Mouse (Mus musculus): ENCODE data around the gene Spint2. TPM values are rescaled to one million over a fixed set of nuclear protein-coding genes. Genes with fewer than 3 reads are reported as not detected.

The Spint2 gene
- total RNA-seq, 2 experiments from 2014 or later = 2.6 to 6.1 TPM

- ATAC-seq (ENCODE audit: poor library complexity, severe bottlenecking) = no peak
Measured at GRCm38 (mm10) chr7:29283876-29284275, 2.2 kb upstream of the Spint2 start.

- ATAC-seq (ENCODE audit: poor library complexity, severe bottlenecking) = peak; percentile 4; the same call in 1 of the 2 replicates
Measured at GRCm38 (mm10) chr7:29282074-29282554, 402 bp upstream of the Spint2 start.

GRCm38 (mm10) chr7:29280801-29281200 is 911 bp downstream of the Spint2 start:
- no peak for ATAC-seq (ENCODE audit: poor library complexity, severe bottlenecking)

- no peak for ATAC-seq (ENCODE audit: poor library complexity, severe bottlenecking)
Measured at GRCm38 (mm10) chr7:29279924-29280323, 1.8 kb downstream of the Spint2 start.

GRCm38 (mm10) chr7:29279261-29279660 is 2.5 kb downstream of the Spint2 start:
- no peak for ATAC-seq (ENCODE audit: poor library complexity, severe bottlenecking)

- no peak for ATAC-seq (ENCODE audit: poor library complexity, severe bottlenecking)
Measured at GRCm38 (mm10) chr7:29277510-29277909, 4.2 kb downstream of the Spint2 start.

- ATAC-seq (ENCODE audit: poor library complexity, severe bottlenecking) = no peak
Measured at GRCm38 (mm10) chr7:29276715-29277114, 5.0 kb downstream of the Spint2 start.

GRCm38 (mm10) chr7:29271687-29272465 is 9.8 kb downstream of the Spint2 start:
- ATAC-seq (ENCODE audit: poor library complexity, severe bottlenecking) = no peak

GRCm38 (mm10) chr7:29270445-29270844 is 11.3 kb downstream of the Spint2 start:
- no peak for ATAC-seq (ENCODE audit: poor library complexity, severe bottlenecking)

- no peak for ATAC-seq (ENCODE audit: poor library complexity, severe bottlenecking)
Measured at GRCm38 (mm10) chr7:29266931-29267330, 14.8 kb downstream of the Spint2 start.

GRCm38 (mm10) chr7:29265636-29266035 is 16.1 kb downstream of the Spint2 start:
- ATAC-seq (ENCODE audit: poor library complexity, severe bottlenecking) = no peak

- ATAC-seq (ENCODE audit: poor library complexity, severe bottlenecking) = no peak
Measured at GRCm38 (mm10) chr7:29263831-29264230, 17.9 kb downstream of the Spint2 start.

GRCm38 (mm10) chr7:29262151-29262550 is 19.6 kb downstream of the Spint2 start:
- no peak for ATAC-seq (ENCODE audit: poor library complexity, severe bottlenecking)

- ATAC-seq (ENCODE audit: poor library complexity, severe bottlenecking) = no peak
Measured at GRCm38 (mm10) chr7:29259781-29260730, 21.7 kb downstream of the Spint2 start.

- no peak for ATAC-seq (ENCODE audit: poor library complexity, severe bottlenecking)
Measured at GRCm38 (mm10) chr7:29257368-29257767, 24.3 kb downstream of the Spint2 start.

GRCm38 (mm10) chr7:29255875-29256274 is 25.8 kb downstream of the Spint2 start:
- ATAC-seq (ENCODE audit: poor library complexity, severe bottlenecking) = no peak

- no peak for ATAC-seq (ENCODE audit: poor library complexity, severe bottlenecking)
Measured at GRCm38 (mm10) chr7:29253842-29254241, 27.9 kb downstream of the Spint2 start.

GRCm38 (mm10) chr7:29251166-29251565 is 30.5 kb downstream of the Spint2 start:
- no peak for ATAC-seq (ENCODE audit: poor library complexity, severe bottlenecking)

GRCm38 (mm10) chr7:29248261-29248841 is 33.4 kb downstream of the Spint2 start, which contains the start of gene 2200002D01Rik:
Gene 2200002D01Rik, minus strand, starts transcription at chr7:29248466.
- ATAC-seq (ENCODE audit: poor library complexity, severe bottlenecking) = peak; percentile 4; the same call in 1 of the 2 replicates

GRCm38 (mm10) chr7:29247706-29248105 is 34.0 kb downstream of the Spint2 start:
- 0 out of 2 replicates have a peak, but pooled peaks have one; percentile 4 for ATAC-seq (ENCODE audit: poor library complexity, severe bottlenecking)

- peak; percentile 86 for ATAC-seq (ENCODE audit: poor library complexity, severe bottlenecking)
Measured at GRCm38 (mm10) chr7:29247314-29247700, 34.4 kb downstream of the Spint2 start.
